Mouse (Mus musculus): ENCODE data around the gene Rab13. TPM values are rescaled to one million over a fixed set of nuclear protein-coding genes. Genes with fewer than 3 reads are reported as not detected.

Rab13 gene
- polyA plus RNA-seq, 1 experiment from 2014 or later: 24.4 TPM

- WGBS: 1% methylated on average over 41 of the region's 41 CpGs
- Histone ChIP-seq H3K4me1 (peaks cover 27% of the 10 kb centered on the region), H3K27me3 (ENCODE audit: poor library complexity, severe bottlenecking) (no peaks in the 10 kb centered on the region), H3K27ac (peak overlapping the region; percentile 86), H3K36me3 (replicated peaks) (peaks cover 59% of the 10 kb centered on the region), H3K4me3 (peak overlapping the region; percentile 76), H3K9me3 (no peaks in the 10 kb centered on the region)
- peak; percentile 44 for DNase-seq (ENCODE audit: extremely low spot score, low spot score)
Observed at GRCm38 (mm10) chr3:90254419-90255193, 41.1 kb downstream of the Rab13 start.

- no peaks in the 10 kb centered on the region for H3K9me3 ChIP-seq
- peak overlapping the region; percentile 76 for H3K4me3 ChIP-seq
- WGBS: 31% methylated on average over 2 of the region's 2 CpGs
- DNase-seq (ENCODE audit: extremely low spot score, low spot score): no peak
- H3K4me1 ChIP-seq: peaks cover 27% of the 10 kb centered on the region
- H3K27ac ChIP-seq: peak overlapping the region; percentile 86
- peaks cover 59% of the 10 kb centered on the region for H3K36me3 ChIP-seq (replicated peaks)
- no peaks in the 10 kb centered on the region for H3K27me3 ChIP-seq (ENCODE audit: poor library complexity, severe bottlenecking)
Observed at GRCm38 (mm10) chr3:90255194-90255565, 41.7 kb downstream of the Rab13 start.

GRCm38 (mm10) chr3:90255784-90256353 is 42.4 kb downstream of the Rab13 start:
- Histone ChIP-seq H3K27me3 (ENCODE audit: poor library complexity, severe bottlenecking) (no peaks in the 10 kb centered on the region), H3K27ac (no peak overlapping the region), H3K36me3 (replicated peaks) (peaks cover 59% of the 10 kb centered on the region), H3K4me1 (peaks cover 24% of the 10 kb centered on the region), H3K9me3 (no peaks in the 10 kb centered on the region), H3K4me3 (peak overlapping the region; percentile 76)
- no peak for DNase-seq (ENCODE audit: extremely low spot score, low spot score)
- WGBS: 93% methylated on average over 14 of the region's 14 CpGs

- DNase-seq (ENCODE audit: extremely low spot score, low spot score): no peak
- H3K27ac ChIP-seq: no peak overlapping the region
- no peaks in the 10 kb centered on the region for H3K27me3 ChIP-seq (ENCODE audit: poor library complexity, severe bottlenecking)
- H3K4me3 ChIP-seq: no peak overlapping the region
- H3K36me3 ChIP-seq (replicated peaks): peaks cover 60% of the 10 kb centered on the region
- H3K4me1 ChIP-seq: peaks cover 24% of the 10 kb centered on the region
- H3K9me3 ChIP-seq: no peaks in the 10 kb centered on the region
- 94% methylated on average over 19 of the region's 19 CpGs for WGBS
Observed at GRCm38 (mm10) chr3:90256731-90257530, 43.4 kb downstream of the Rab13 start.

GRCm38 (mm10) chr3:90258521-90258920 is 45.0 kb downstream of the Rab13 start:
- Histone ChIP-seq H3K27me3 (ENCODE audit: poor library complexity, severe bottlenecking) (no peaks in the 10 kb centered on the region), H3K27ac (no peak overlapping the region), H3K36me3 (replicated peaks) (peaks cover 74% of the 10 kb centered on the region), H3K4me1 (peaks cover 22% of the 10 kb centered on the region), H3K9me3 (no peaks in the 10 kb centered on the region), H3K4me3 (no peak overlapping the region)
- 92% methylated on average over 4 of the region's 4 CpGs for WGBS
- DNase-seq (ENCODE audit: extremely low spot score, low spot score): no peak

GRCm38 (mm10) chr3:90263121-90263771 is 49.8 kb downstream of the Rab13 start:
- peaks cover 27% of the 10 kb centered on the region for H3K4me1 ChIP-seq
- no peaks in the 10 kb centered on the region for H3K9me3 ChIP-seq
- no peak for DNase-seq (ENCODE audit: extremely low spot score, low spot score)
- H3K27me3 ChIP-seq (ENCODE audit: poor library complexity, severe bottlenecking): no peaks in the 10 kb centered on the region
- H3K4me3 ChIP-seq: no peak overlapping the region
- WGBS: 90% methylated on average over 5 of the region's 5 CpGs
- H3K27ac ChIP-seq: no peak overlapping the region
- H3K36me3 ChIP-seq (replicated peaks): peaks cover 72% of the 10 kb centered on the region

- no peaks in the 10 kb centered on the region for H3K27me3 ChIP-seq (ENCODE audit: poor library complexity, severe bottlenecking)
- DNase-seq (ENCODE audit: extremely low spot score, low spot score): no peak
- peaks cover 27% of the 10 kb centered on the region for H3K4me1 ChIP-seq
- peak overlapping the region; percentile 83 for H3K4me3 ChIP-seq
- peak overlapping the region; percentile 98 for H3K27ac ChIP-seq
- H3K36me3 ChIP-seq (replicated peaks): peaks cover 70% of the 10 kb centered on the region
- 37% methylated on average over 10 of the region's 10 CpGs for WGBS
- no peaks in the 10 kb centered on the region for H3K9me3 ChIP-seq
Observed at GRCm38 (mm10) chr3:90264687-90265033, 51.2 kb downstream of the Rab13 start.

- Histone ChIP-seq H3K36me3 (replicated peaks) (peaks cover 67% of the 10 kb centered on the region), H3K4me3 (peak within 1 kb of the TSS; percentile 83), H3K9me3 (no peaks in the 10 kb centered on the region), H3K4me1 (peaks cover 27% of the 10 kb centered on the region), H3K27ac (peak within 1 kb of the TSS; percentile 98), H3K27me3 (ENCODE audit: poor library complexity, severe bottlenecking) (no peaks in the 10 kb centered on the region)
- peak; percentile 87 for DNase-seq (ENCODE audit: extremely low spot score, low spot score)
- WGBS: under 1% methylated on average over 79 of the region's 87 CpGs
Observed at GRCm38 (mm10) chr3:90265034-90265931, 51.8 kb downstream of the Rab13 start, which contains the start of gene Dennd4b. Gene Dennd4b (plus strand): TSS chr3:90265185.

GRCm38 (mm10) chr3:90265932-90266741 is 52.6 kb downstream of the Rab13 start:
- peak overlapping the region; percentile 83 for H3K4me3 ChIP-seq
- H3K36me3 ChIP-seq (replicated peaks): peaks cover 67% of the 10 kb centered on the region
- no peaks in the 10 kb centered on the region for H3K9me3 ChIP-seq
- DNase-seq (ENCODE audit: extremely low spot score, low spot score): no peak
- 30% methylated on average over 16 of the region's 16 CpGs for WGBS
- H3K27ac ChIP-seq: peak overlapping the region; percentile 98
- H3K4me1 ChIP-seq: peaks cover 27% of the 10 kb centered on the region
- H3K27me3 ChIP-seq (ENCODE audit: poor library complexity, severe bottlenecking): no peaks in the 10 kb centered on the region

GRCm38 (mm10) chr3:90266901-90267775 is 53.6 kb downstream of the Rab13 start:
- Histone ChIP-seq H3K27ac (no peak overlapping the region), H3K4me1 (peaks cover 27% of the 10 kb centered on the region), H3K27me3 (ENCODE audit: poor library complexity, severe bottlenecking) (no peaks in the 10 kb centered on the region), H3K9me3 (no peaks in the 10 kb centered on the region), H3K36me3 (replicated peaks) (peaks cover 67% of the 10 kb centered on the region), H3K4me3 (peak overlapping the region; percentile 83; the same call in 1 of the 2 replicates)
- no peak for DNase-seq (ENCODE audit: extremely low spot score, low spot score)
- 92% methylated on average over 20 of the region's 20 CpGs for WGBS

All from forebrain, embryonic 10.5 days (tissue).